Mouse (Mus musculus): ENCODE data around the gene 4930507D05Rik. TPM values are rescaled to one million over a fixed set of nuclear protein-coding genes. Genes with fewer than 3 reads are reported as not detected.

Gene 4930507D05Rik
- 0.95 and 1.2 TPM in 2 replicates for polyA plus RNA-seq (2014; fragmentation: Nextera tagmentation; extraction: Ambion mirVana)

- peak; percentile 91 for ATAC-seq (ENCODE audit: low FRiP score)
- under 1% methylated on average over 71 of the region's 73 CpGs for WGBS
Measured at GRCm38 (mm10) chr10:62449364-62450279, at the start of gene 4930507D05Rik, which contains the start of gene Supv3l1. Gene 4930507D05Rik (plus strand): TSS chr10:62449489. Gene Supv3l1 (minus strand): TSS chr10:62449738.

GRCm38 (mm10) chr10:62401641-62402111 is 47.6 kb upstream of the 4930507D05Rik start:
- no peaks in the 10 kb centered on the region for H3K27me3 ChIP-seq (ENCODE audit: control insufficient read depth, insufficient read depth, low read length)
- no peak for DNase-seq (ENCODE audit: low spot score)
- H3K9ac ChIP-seq (ENCODE audit: low read depth, low read length) = no peak overlapping the region
- no peaks in the 10 kb centered on the region for H3K36me3 ChIP-seq (ENCODE audit: control insufficient read depth, insufficient read depth, low read length)
- H3K27ac ChIP-seq (ENCODE audit: low read depth, low read length) = no peak overlapping the region
- no peak overlapping the region for H3K4me3 ChIP-seq (ENCODE audit: low read depth, low read length)
- no peak overlapping the region for H3K4me2 ChIP-seq (replicated peaks; ENCODE audit: low read depth, low read length)
- H3K4me1 ChIP-seq (replicated peaks; ENCODE audit: control insufficient read depth, insufficient read depth, low read length) = no peaks in the 10 kb centered on the region
- no peak for ATAC-seq (ENCODE audit: low FRiP score)
- H3K9me3 ChIP-seq (ENCODE audit: control insufficient read depth, low read length) = no peaks in the 10 kb centered on the region
- WGBS = 85% methylated on average over 19 of the region's 19 CpGs

More at GRCm38 (mm10) chr10:62449364-62450279, at the start of gene 4930507D05Rik, which contains the start of gene Supv3l1:
- H3K4me1 ChIP-seq (replicated peaks; ENCODE audit: control insufficient read depth, insufficient read depth, low read length) = peaks cover 2% of the 10 kb centered on the region; the same call in 1 of the 2 replicates
- H3K9ac ChIP-seq (ENCODE audit: low read depth, low read length) = peak within 1 kb of the TSS; percentile 75
- 0 out of 2 replicates have a peak, but pooled peaks cover 4% of the 10 kb centered on the region for H3K36me3 ChIP-seq (ENCODE audit: control insufficient read depth, insufficient read depth, low read length)
- H3K4me2 ChIP-seq (replicated peaks; ENCODE audit: low read depth, low read length) = peak within 1 kb of the TSS; percentile 63
- H3K27me3 ChIP-seq (ENCODE audit: control insufficient read depth, insufficient read depth, low read length) = no peaks in the 10 kb centered on the region
- no peaks in the 10 kb centered on the region for H3K9me3 ChIP-seq (ENCODE audit: control insufficient read depth, low read length)
- peak; percentile 95 for DNase-seq (ENCODE audit: low spot score)
- H3K4me3 ChIP-seq (ENCODE audit: low read depth, low read length) = peak within 1 kb of the TSS; percentile 73
- H3K27ac ChIP-seq (ENCODE audit: low read depth, low read length) = peak within 1 kb of the TSS; percentile 64

- Histone ChIP-seq H3K27me3 (ENCODE audit: control insufficient read depth, insufficient read depth, low read length) (no peaks in the 10 kb centered on the region), H3K4me2 (replicated peaks; ENCODE audit: low read depth, low read length) (0 out of 2 replicates have a peak overlapping the region, but pooled peaks have one; percentile 1), H3K36me3 (ENCODE audit: control insufficient read depth, insufficient read depth, low read length) (no peaks in the 10 kb centered on the region), H3K9ac (ENCODE audit: low read depth, low read length) (no peak overlapping the region), H3K9me3 (ENCODE audit: control insufficient read depth, low read length) (no peaks in the 10 kb centered on the region), H3K4me3 (ENCODE audit: low read depth, low read length) (no peak overlapping the region), H3K27ac (ENCODE audit: low read depth, low read length) (no peak overlapping the region), H3K4me1 (replicated peaks; ENCODE audit: control insufficient read depth, insufficient read depth, low read length) (no peaks in the 10 kb centered on the region)
- ATAC-seq (ENCODE audit: low FRiP score) (no peak), DNase-seq (ENCODE audit: low spot score) (peak; percentile 41)
- 43% methylated on average over 14 of the region's 14 CpGs for WGBS
Measured at GRCm38 (mm10) chr10:62404901-62405300, 44.4 kb upstream of the 4930507D05Rik start.

- peak; percentile 77 for DNase-seq (ENCODE audit: low spot score)
- Histone ChIP-seq H3K4me1 (replicated peaks; ENCODE audit: control insufficient read depth, insufficient read depth, low read length) (no peaks in the 10 kb centered on the region), H3K9ac (ENCODE audit: low read depth, low read length) (no peak overlapping the region), H3K36me3 (ENCODE audit: control insufficient read depth, insufficient read depth, low read length) (no peaks in the 10 kb centered on the region), H3K27me3 (ENCODE audit: control insufficient read depth, insufficient read depth, low read length) (no peaks in the 10 kb centered on the region), H3K27ac (ENCODE audit: low read depth, low read length) (no peak overlapping the region), H3K4me2 (replicated peaks; ENCODE audit: low read depth, low read length) (no peak overlapping the region), H3K4me3 (ENCODE audit: low read depth, low read length) (no peak overlapping the region), H3K9me3 (ENCODE audit: control insufficient read depth, low read length) (no peaks in the 10 kb centered on the region)
- ATAC-seq (ENCODE audit: low FRiP score) = no peak
- WGBS = 11% methylated on average over 5 of the region's 5 CpGs
Measured at GRCm38 (mm10) chr10:62410943-62411342, 38.3 kb upstream of the 4930507D05Rik start.

- no peak overlapping the region for H3K9ac ChIP-seq (ENCODE audit: low read depth, low read length)
- WGBS = 69% methylated on average over 19 of the region's 19 CpGs
- ATAC-seq (ENCODE audit: low FRiP score) = no peak
Measured at GRCm38 (mm10) chr10:62411431-62412410, 37.6 kb upstream of the 4930507D05Rik start.

GRCm38 (mm10) chr10:62412906-62413605 is 36.2 kb upstream of the 4930507D05Rik start:
- no peaks in the 10 kb centered on the region for H3K9me3 ChIP-seq (ENCODE audit: control insufficient read depth, low read length)
- no peaks in the 10 kb centered on the region for H3K27me3 ChIP-seq (ENCODE audit: control insufficient read depth, insufficient read depth, low read length)
- no peaks in the 10 kb centered on the region for H3K36me3 ChIP-seq (ENCODE audit: control insufficient read depth, insufficient read depth, low read length)
- no peak overlapping the region for H3K27ac ChIP-seq (ENCODE audit: low read depth, low read length)
- no peak overlapping the region for H3K4me3 ChIP-seq (ENCODE audit: low read depth, low read length)
- no peak for ATAC-seq (ENCODE audit: low FRiP score)
- WGBS = 45% methylated on average over 8 of the region's 8 CpGs
- no peak overlapping the region for H3K4me2 ChIP-seq (replicated peaks; ENCODE audit: low read depth, low read length)
- no peaks in the 10 kb centered on the region for H3K4me1 ChIP-seq (replicated peaks; ENCODE audit: control insufficient read depth, insufficient read depth, low read length)
- H3K9ac ChIP-seq (ENCODE audit: low read depth, low read length) = no peak overlapping the region
- DNase-seq (ENCODE audit: low spot score) = no peak

More at GRCm38 (mm10) chr10:62411431-62412410, 37.6 kb upstream of the 4930507D05Rik start:
- Histone ChIP-seq H3K27ac (ENCODE audit: low read depth, low read length) (no peak overlapping the region), H3K9me3 (ENCODE audit: control insufficient read depth, low read length) (no peaks in the 10 kb centered on the region), H3K4me2 (replicated peaks; ENCODE audit: low read depth, low read length) (no peak overlapping the region), H3K27me3 (ENCODE audit: control insufficient read depth, insufficient read depth, low read length) (no peaks in the 10 kb centered on the region), H3K4me1 (replicated peaks; ENCODE audit: control insufficient read depth, insufficient read depth, low read length) (no peaks in the 10 kb centered on the region), H3K36me3 (ENCODE audit: control insufficient read depth, insufficient read depth, low read length) (no peaks in the 10 kb centered on the region), H3K4me3 (ENCODE audit: low read depth, low read length) (no peak overlapping the region)
- DNase-seq (ENCODE audit: low spot score) = no peak

GRCm38 (mm10) chr10:62413606-62413982 is 35.7 kb upstream of the 4930507D05Rik start:
- Histone ChIP-seq H3K27me3 (ENCODE audit: control insufficient read depth, insufficient read depth, low read length) (no peaks in the 10 kb centered on the region), H3K4me1 (replicated peaks; ENCODE audit: control insufficient read depth, insufficient read depth, low read length) (no peaks in the 10 kb centered on the region), H3K4me2 (replicated peaks; ENCODE audit: low read depth, low read length) (no peak overlapping the region), H3K9me3 (ENCODE audit: control insufficient read depth, low read length) (no peaks in the 10 kb centered on the region), H3K4me3 (ENCODE audit: low read depth, low read length) (no peak overlapping the region), H3K27ac (ENCODE audit: low read depth, low read length) (no peak overlapping the region), H3K9ac (ENCODE audit: low read depth, low read length) (no peak overlapping the region), H3K36me3 (ENCODE audit: control insufficient read depth, insufficient read depth, low read length) (no peaks in the 10 kb centered on the region)
- 59% methylated on average over 4 of the region's 4 CpGs for WGBS
- ATAC-seq (ENCODE audit: low FRiP score) (no peak), DNase-seq (ENCODE audit: low spot score) (no peak)
